Mouse (Mus musculus) midbrain, embryonic 12.5 days (tissue): Measurements from ENCODE around the gene Osbpl6. TPM values are rescaled to one million over a fixed set of nuclear protein-coding genes. Genes with fewer than 3 reads are reported as not detected.

Experiments used
- ATAC-seq: fragments of 200-750 bp; cut with Nextera tagmentation; 2 replicates; pipeline ENCODE4 v1.8.0; 2017; ENCODE audit warnings: low read depth, moderate TSS enrichment, moderate library complexity; ENCODE audit not compliant: low FRiP score
- H3K27ac ChIP-seq: fragments of 300-500 bp; sonication (generic); replicated peaks from 2 replicates; pipeline ENCODE4 v1.5.1; 2016; ENCODE audit warnings: mild to moderate bottlenecking
- H3K27me3 ChIP-seq: fragments of 300-500 bp; sonication (generic); 2 replicates; pipeline ENCODE4 v1.6.1; 2016; ENCODE audit warnings: mild to moderate bottlenecking
- H3K36me3 ChIP-seq: fragments of 300-500 bp; sonication (generic); 2 replicates; pipeline ENCODE4 v1.6.1; 2016
- H3K4me1 ChIP-seq: fragments of 300-500 bp; sonication (generic); 2 replicates; pipeline ENCODE4 v1.6.1; 2016
- H3K4me2 ChIP-seq: fragments of 300-500 bp; sonication (generic); replicated peaks from 2 replicates; pipeline ENCODE4 v1.6.1; 2016; ENCODE audit warnings: mild to moderate bottlenecking, moderate library complexity
- H3K4me3 ChIP-seq: fragments of 300-500 bp; sonication (generic); 2 replicates; pipeline ENCODE4 v1.5.1; 2016; ENCODE audit warnings: mild to moderate bottlenecking
- H3K9ac ChIP-seq: fragments of 300-500 bp; sonication (generic); replicated peaks from 2 replicates; pipeline ENCODE4 v1.6.1; 2016; ENCODE audit warnings: mild to moderate bottlenecking, moderate library complexity
- H3K9me3 ChIP-seq: fragments of 300-500 bp; sonication (generic); 2 replicates; pipeline ENCODE4 v1.6.1; 2016; ENCODE audit warnings: mild to moderate bottlenecking
- WGBS: fragments of 180-500 bp; shearing (Covaris S2); methylation state at CpG from one replicate; pipeline ENCODE4 v1.1.7; 2016; 5-methylcytosine and 5-hydroxymethylcytosine counted together
- microRNA-seq: library from miRNA; unstranded; fragments of <30 nt; microRNA quantifications from one replicate; pipeline ENCODE4, GENCODE M21; 2017
- polyA plus RNA-seq: library from polyadenylated mRNA; unstranded; fragments of >200 nt; fragmentation: Nextera tagmentation; extraction: Ambion mirVana; gene quantifications from 2 replicates; pipeline ENCODE4 v1.2.1, GENCODE M21; 2016

Gene Osbpl6
- polyA plus RNA-seq, 1 experiment from 2014 or later = 16.0 TPM

DNA sequence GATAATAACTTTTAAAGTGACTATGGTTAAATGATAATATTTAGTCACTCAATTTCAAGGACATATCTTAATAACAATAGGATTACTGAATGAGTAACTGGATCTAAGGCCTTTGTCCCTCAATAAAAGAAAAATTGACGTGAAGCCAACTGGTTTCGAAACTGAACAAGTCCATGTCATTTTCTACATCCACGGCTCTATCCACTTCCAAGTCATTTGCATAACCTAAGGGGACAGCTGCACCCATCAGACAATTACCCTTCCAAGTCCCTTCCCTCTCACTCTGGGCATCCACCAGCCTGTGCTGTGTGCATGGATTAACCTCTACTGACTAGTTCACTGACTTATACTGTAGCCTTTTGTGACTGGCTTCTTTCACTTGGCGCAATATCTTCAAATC lies 225.3 kb downstream of the Osbpl6 start:
- whole genome bisulfite sequencing = 85% methylated on average over 4 of the region's 4 CpGs
- Histone ChIP-seq H3K9me3 (no peaks in the 10 kb centered on the region), H3K4me3 (no peak overlapping the region), H3K4me2 (no peak overlapping the region), H3K36me3 (peaks cover 90% of the 10 kb centered on the region), H3K27ac (no peak overlapping the region), H3K9ac (no peak overlapping the region), H3K27me3 (no peaks in the 10 kb centered on the region), H3K4me1 (no peaks in the 10 kb centered on the region)
- no peak for ATAC-seq

GRCm38 (mm10) chr2:76639637-76640036 lies 233.3 kb downstream of the Osbpl6 start:
- Histone ChIP-seq H3K9ac (no peak overlapping the region), H3K4me1 (no peaks in the 10 kb centered on the region; the same call in 1 of the 2 replicates), H3K4me3 (no peak overlapping the region), H3K9me3 (no peaks in the 10 kb centered on the region), H3K27ac (no peak overlapping the region), H3K36me3 (peaks cover 81% of the 10 kb centered on the region), H3K27me3 (no peaks in the 10 kb centered on the region), H3K4me2 (no peak overlapping the region)
- WGBS = 99% methylated on average over 2 of the region's 2 CpGs
- no peak for ATAC-seq

DNA sequence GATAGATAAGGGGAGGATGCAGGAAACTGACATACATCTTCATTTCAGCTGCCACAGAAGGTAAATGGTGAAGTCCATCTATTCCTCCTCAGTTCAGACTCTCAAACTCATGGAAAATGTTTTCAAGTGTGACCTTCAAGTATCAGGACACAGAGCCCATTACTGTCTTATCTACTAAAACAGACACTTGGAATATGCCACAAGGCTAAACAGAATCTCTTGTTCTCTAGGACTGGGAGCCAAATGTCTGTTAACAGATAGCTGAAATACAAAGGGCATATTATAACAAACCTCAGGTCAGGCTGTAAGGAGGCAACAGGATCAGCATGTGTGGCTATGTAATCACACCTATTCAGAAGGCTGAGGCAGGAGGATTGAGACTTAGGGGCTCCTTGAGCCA lies 237.5 kb downstream of the Osbpl6 start:
- Histone ChIP-seq H3K27ac (no peak overlapping the region), H3K4me2 (no peak overlapping the region), H3K27me3 (no peaks in the 10 kb centered on the region), H3K9me3 (no peaks in the 10 kb centered on the region), H3K4me1 (peaks cover 13% of the 10 kb centered on the region), H3K9ac (no peak overlapping the region), H3K4me3 (no peak overlapping the region), H3K36me3 (peaks cover 46% of the 10 kb centered on the region)
- ATAC-seq = no peak

GRCm38 (mm10) chr2:76647441-76647869 lies 241.1 kb downstream of the Osbpl6 start:
- H3K27me3 ChIP-seq = no peaks in the 10 kb centered on the region
- H3K9me3 ChIP-seq = no peaks in the 10 kb centered on the region
- H3K9ac ChIP-seq = peak overlapping the region; percentile 73
- H3K4me1 ChIP-seq = peaks cover 15% of the 10 kb centered on the region
- peak overlapping the region; percentile 68 for H3K4me3 ChIP-seq
- H3K27ac ChIP-seq = peak overlapping the region; percentile 92
- H3K4me2 ChIP-seq = peak overlapping the region; percentile 69
- H3K36me3 ChIP-seq = peaks cover 16% of the 10 kb centered on the region
- WGBS = under 1% methylated on average over 31 of the region's 32 CpGs
- ATAC-seq = peak; percentile 69

- Histone ChIP-seq H3K4me1 (peaks cover 15% of the 10 kb centered on the region), H3K27me3 (no peaks in the 10 kb centered on the region), H3K9ac (peak within 1 kb of the TSS; percentile 73), H3K4me3 (peak within 1 kb of the TSS; percentile 68), H3K36me3 (0 out of 2 replicates have a peak, but pooled peaks cover 11% of the 10 kb centered on the region), H3K27ac (peak within 1 kb of the TSS; percentile 92), H3K9me3 (0 out of 2 replicates have a peak, but pooled peaks cover 2% of the 10 kb centered on the region), H3K4me2 (peak within 1 kb of the TSS; percentile 69)
- WGBS = under 1% methylated on average over 39 of the region's 42 CpGs
- ATAC-seq = peak; percentile 98
Observed at GRCm38 (mm10) chr2:76647883-76648570, 241.7 kb downstream of the Osbpl6 start, which contains the start of the genes Prkra and Pjvk. Gene Prkra, minus strand, starts transcription at chr2:76648015. Gene Pjvk, plus strand, starts transcription at chr2:76648476.

DNA sequence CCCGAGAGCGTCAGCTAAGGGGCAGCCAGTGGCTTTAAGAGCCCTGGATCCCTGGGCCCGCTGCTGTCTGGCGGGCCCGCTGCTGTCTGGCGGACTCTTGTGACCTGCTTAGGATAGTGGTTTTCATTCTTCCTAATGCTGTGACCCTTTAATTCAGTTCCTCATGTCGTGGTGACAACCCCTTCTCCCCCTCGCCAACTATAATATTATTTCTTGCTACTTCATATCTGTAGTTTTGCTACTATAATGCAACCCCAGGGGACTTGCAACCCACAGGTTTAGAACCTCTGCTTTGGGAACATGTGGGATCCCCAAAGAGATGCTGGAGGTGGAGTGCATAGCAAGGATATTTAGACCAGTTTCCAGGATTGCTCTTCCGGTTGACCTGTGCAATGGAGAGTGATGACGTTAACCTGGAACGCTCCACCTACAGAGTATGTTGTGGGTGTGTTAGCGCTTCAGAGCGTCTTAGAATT lies 242.4 kb downstream of the Osbpl6 start:
- Histone ChIP-seq H3K4me1 (peaks cover 15% of the 10 kb centered on the region), H3K27me3 (no peaks in the 10 kb centered on the region), H3K27ac (peak overlapping the region; percentile 92), H3K4me2 (peak overlapping the region; percentile 69), H3K9ac (peak overlapping the region; percentile 51; the same call in 1 of the 2 replicates), H3K36me3 (0 out of 2 replicates have a peak, but pooled peaks cover 6% of the 10 kb centered on the region), H3K9me3 (0 out of 2 replicates have a peak, but pooled peaks cover 2% of the 10 kb centered on the region), H3K4me3 (peak overlapping the region; percentile 68)
- ATAC-seq = peak; percentile 35
- WGBS = 28% methylated on average over 13 of the region's 13 CpGs

Small RNAs within 50 kb of the gene (microRNA-seq; reads per million reads assigned to microRNA genes)
- gene Gm23164 = not detected

Other genes with a start within 250 kb of the Osbpl6 start
- 0.20 and 0.73 TPM in 2 replicates for gene Pde11a, start 67.7 kb upstream of the Osbpl6 start, polyA plus RNA-seq
- not detected in 2 replicates for gene Cyct, start 46.1 kb upstream of the Osbpl6 start, polyA plus RNA-seq
- gene Rbm45, start 36.5 kb upstream of the Osbpl6 start, polyA plus RNA-seq = 18.5 and 25.4 TPM in 2 replicates
- gene Prkra, start 241.5 kb downstream of the Osbpl6 start, polyA plus RNA-seq = 86.2 and 87.9 TPM in 2 replicates
- 1.0 TPM in 2 replicates for gene Pjvk, start 242.0 kb downstream of the Osbpl6 start, polyA plus RNA-seq